Mouse (Mus musculus) adrenal gland, adult 8-10 months (tissue): Measurements from ENCODE around the gene Rassf3. TPM values are rescaled to one million over a fixed set of nuclear protein-coding genes. Genes with fewer than 3 reads are reported as not detected.
A peak's percentile ranks its signal among the peaks of the same experiment; 100 is the strongest.

Source experiments
- DNase-seq: peaks from one replicate; pipeline ENCODE4 v3.0.0; 2022
- total RNA-seq, 4 experiments: library from RNA; stranded (reverse); gene quantifications; 2 replicates each; pipeline ENCODE4 v1.2.4; 2022

Gene Rassf3
- total RNA-seq, 4 experiments from 2014 or later, result 36.3 to 54.6 (median 44.0) TPM

DNA sequence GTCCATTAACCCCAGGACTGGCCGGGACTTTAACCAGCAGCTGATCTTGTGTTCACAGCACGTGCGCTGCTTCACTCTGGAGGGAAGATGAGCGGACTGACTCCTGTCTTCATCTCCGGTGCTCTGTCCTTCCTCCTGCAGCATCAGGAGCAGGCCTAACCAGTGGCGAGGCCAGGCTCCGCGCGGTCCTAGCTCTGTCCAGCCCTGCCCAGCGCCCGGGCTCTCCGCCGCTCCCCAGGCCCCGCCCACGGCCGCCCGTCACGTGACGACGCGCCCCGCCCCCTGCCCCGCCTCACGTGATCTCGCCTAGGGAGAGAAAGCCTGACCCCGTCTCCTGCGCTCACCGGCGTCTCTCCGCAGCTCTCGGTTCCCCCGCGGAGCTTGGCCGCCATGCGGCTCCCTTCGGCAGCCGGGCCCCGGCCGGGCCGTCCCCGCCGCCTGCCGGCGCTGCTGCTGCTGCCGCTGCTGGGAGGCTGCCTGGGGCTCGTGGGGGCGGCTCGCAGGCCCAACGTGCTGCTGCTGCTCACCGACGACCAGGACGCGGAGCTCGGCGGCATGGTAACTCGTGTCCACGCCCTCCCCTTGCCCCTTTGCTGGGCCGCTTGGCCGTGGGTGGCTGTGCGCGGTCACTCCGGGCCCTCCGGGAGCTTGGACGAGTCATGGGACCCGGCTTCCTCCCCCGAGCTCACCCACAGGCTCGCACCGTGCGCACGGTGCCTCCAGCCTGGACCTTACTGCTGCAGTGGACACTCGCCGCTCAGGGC lies 111.2 kb downstream of the Rassf3 start, which contains the start of gene Gns:
Gene Gns (plus strand): TSS at position 290 of the 764 bp plus-strand sequence.
- DNase-seq, result peak; percentile 71

DNA sequence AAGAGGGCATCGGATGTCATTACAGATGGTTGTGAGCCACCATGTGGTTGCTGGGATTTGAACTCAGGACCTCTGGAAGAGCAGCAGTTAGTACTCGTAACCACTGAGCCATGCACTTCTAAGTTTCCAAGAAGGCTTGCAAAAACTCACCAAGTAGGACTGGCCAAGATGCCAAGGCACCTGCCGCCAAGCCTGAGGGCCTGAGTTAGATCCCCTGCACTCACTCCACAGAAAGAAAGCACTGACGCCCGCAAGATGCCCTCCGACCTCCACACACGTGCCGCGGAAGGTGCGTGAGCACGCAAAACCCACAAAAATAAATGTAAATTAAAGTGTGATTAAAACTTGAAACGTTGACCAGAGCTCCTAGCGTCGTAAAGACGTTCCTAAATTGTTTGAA lies 111.8 kb downstream of the Rassf3 start:
- no peak for DNase-seq

DNA sequence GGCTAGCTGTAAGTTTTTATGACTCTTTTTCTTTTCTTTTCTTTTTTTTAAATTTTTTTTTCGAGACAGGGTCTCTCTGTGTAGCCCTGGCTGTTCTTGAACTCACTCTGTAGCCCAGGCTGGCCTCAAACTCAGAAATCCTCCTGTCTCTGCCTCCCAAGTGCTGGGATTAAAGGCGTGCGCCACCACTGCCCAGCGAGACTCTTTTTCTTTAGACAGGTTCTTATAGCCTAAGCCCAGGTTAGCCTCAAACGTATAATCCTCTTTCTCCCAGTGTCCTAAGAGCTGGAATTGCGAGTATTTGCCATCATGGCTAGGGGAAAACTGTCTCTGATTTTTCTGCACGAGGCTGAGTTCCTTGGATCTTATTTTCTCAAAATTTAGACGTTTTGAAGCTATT lies 112.9 kb downstream of the Rassf3 start:
- no peak for DNase-seq

- DNase-seq, result no peak
Observed at GRCm38 (mm10) chr10:121360358-121360757, 115.8 kb downstream of the Rassf3 start.

Other genes with a start within 250 kb of the Rassf3 start
- gene Tbc1d30, start 125.1 kb downstream of the Rassf3 start, total RNA-seq, result 10 to 100 TPM in 1 of 4 experiments, 1 to 10 TPM in 3; 3.2 to 11.0 (median 7.9) TPM
- 100 to 1,000 TPM; 181 to 274 (median 211) TPM for gene Gns, start 111.3 kb downstream of the Rassf3 start, total RNA-seq
- gene Tbk1, start 110.4 kb upstream of the Rassf3 start, total RNA-seq, result 10 to 100 TPM; 39.5 to 57.7 (median 47.9) TPM
- 10 to 100 TPM; 57.5 to 79.4 (median 65.6) TPM for gene Xpot, start 150.0 kb upstream of the Rassf3 start, total RNA-seq
- gene D930020B18Rik, start 165.2 kb upstream of the Rassf3 start, total RNA-seq, result not detected